Mouse (Mus musculus) activated CD4-positive, CD25-positive, alpha-beta regulatory T cell, adult 4 months (primary cell): ENCODE measurements around the gene Enox2. TPM values are rescaled to one million over a fixed set of nuclear protein-coding genes. Genes with fewer than 3 reads are reported as not detected.

ENCODE experiments used
- ATAC-seq: one replicate; pipeline ENCODE4 v1.8.0; 2017
- polyA plus RNA-seq, 2 experiments: library from polyadenylated mRNA; unstranded; fragments of 100-300 nt; shearing (Covaris generic); gene quantifications; one replicate each; pipeline ENCODE4 v1.2.1; 2017

Enox2 gene
- polyA plus RNA-seq, 2 experiments from 2014 or later = 7.8 to 8.9 TPM

DNA sequence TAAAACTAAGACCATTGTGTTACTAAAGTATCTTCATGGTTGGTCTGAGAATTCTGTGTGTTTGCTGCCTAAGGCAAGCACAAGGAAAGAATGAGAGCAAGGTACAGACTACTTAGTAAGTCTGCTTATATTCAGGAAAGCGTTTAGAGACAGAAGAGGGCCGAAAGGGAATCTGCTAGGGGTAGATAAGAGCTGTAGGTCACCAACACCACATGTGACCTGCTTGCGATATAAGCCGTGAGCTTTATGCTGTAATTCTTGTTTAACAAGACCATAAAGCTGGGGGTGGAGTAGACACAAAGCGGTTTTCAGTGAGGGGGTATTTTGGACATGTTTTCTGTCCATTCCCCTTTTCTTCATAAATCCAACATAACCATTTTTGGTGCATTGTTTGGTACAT, 302.4 kb downstream of the Enox2 start:
- ATAC-seq = no peak

DNA sequence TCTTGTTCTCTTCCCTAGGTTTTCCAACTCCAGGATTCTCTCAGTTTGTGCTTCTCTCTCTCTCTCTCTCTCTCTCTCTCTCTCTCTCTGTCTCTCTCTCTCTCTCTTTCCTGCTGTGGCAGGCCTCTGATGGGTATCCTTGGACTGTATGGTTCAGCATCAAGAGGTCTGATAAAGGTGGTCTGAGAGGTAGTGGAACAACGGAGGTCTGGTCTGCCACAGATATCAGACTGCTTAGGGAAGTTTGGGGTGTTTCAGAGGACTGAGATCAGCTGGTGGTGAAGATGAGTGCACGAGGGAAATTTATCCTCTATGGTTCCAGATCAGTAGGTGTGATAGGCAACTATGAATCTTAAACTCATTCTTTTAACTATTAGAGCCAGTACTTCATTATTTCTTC, 303.6 kb downstream of the Enox2 start:
- ATAC-seq = no peak

Other genes with a start within 250 kb of the Enox2 start
- not detected for gene Arhgap36, start 175.7 kb upstream of the Enox2 start, polyA plus RNA-seq